Mouse (Mus musculus) MEL (cell line): ENCODE results near the gene Ttyh2. TPM values are rescaled to one million over a fixed set of nuclear protein-coding genes. Genes with fewer than 3 reads are reported as not detected.

Experiments
- DNase-seq: peaks from one replicate; pipeline ENCODE4 v3.0.0; 2011; ENCODE audit warnings: low read depth, low spot score
- H3K27ac ChIP-seq: 2 replicates; pipeline ENCODE4 v1.5.1; 2012; ENCODE audit warnings: low read depth, mild to moderate bottlenecking, control low read depth, low read length, moderate library complexity; ENCODE audit not compliant: control insufficient read depth
- H3K27me3 ChIP-seq, 2 experiments: fragments of 150-350 bp in 1 of 2; sonication (generic) in 1 of 2; 2 replicates each; pipeline ENCODE4 v1.6.1; 2012; ENCODE audit warnings: low read length in 2 of 2, mild to moderate bottlenecking in 2 of 2, improper control_type of control experiment in 1 of 2, moderate library complexity in 1 of 2; ENCODE audit not compliant: insufficient read depth in 2 of 2, control insufficient read depth in 1 of 2
- H3K36me3 ChIP-seq, 2 experiments: 2 replicates each; pipeline ENCODE4 v1.6.1; 2012 to 2014; ENCODE audit warnings: low read length in 2 of 2, improper control_type of control experiment in 1 of 2, inconsistent platforms in 1 of 2, mild to moderate bottlenecking in 1 of 2; ENCODE audit not compliant: insufficient read depth in 2 of 2, control insufficient read depth in 1 of 2
- H3K4me1 ChIP-seq, 2 experiments: fragments of 150-350 bp in 1 of 2; sonication (generic) in 1 of 2; 2 replicates each; pipeline ENCODE4 v1.6.1; 2012; ENCODE audit warnings: low read length in 2 of 2, improper control_type of control experiment in 1 of 2, mild to moderate bottlenecking in 1 of 2; ENCODE audit not compliant: insufficient read depth in 2 of 2, control insufficient read depth in 1 of 2
- H3K4me3 ChIP-seq, 2 experiments: fragments of 150-350 bp in 1 of 2; sonication (generic) in 1 of 2; 2 replicates each; pipeline ENCODE4 v1.5.1; 2012; ENCODE audit warnings: low read depth in 2 of 2, low read length in 2 of 2, mild to moderate bottlenecking in 2 of 2, moderate library complexity in 2 of 2, control low read depth in 1 of 2, improper control_type of control experiment in 1 of 2; ENCODE audit not compliant: control insufficient read depth in 1 of 2, insufficient read depth in 1 of 2
- H3K79me2 ChIP-seq: 2 replicates; pipeline ENCODE4 v1.6.1; 2012; ENCODE audit warnings: mild to moderate bottlenecking, low read length, moderate library complexity; ENCODE audit not compliant: control insufficient read depth, poor library complexity, insufficient read depth
- H3K9ac ChIP-seq: 2 replicates; pipeline ENCODE4 v1.6.1; 2012; ENCODE audit warnings: low read depth, mild to moderate bottlenecking, control low read depth, low read length, moderate library complexity; ENCODE audit not compliant: control insufficient read depth, poor library complexity, severe bottlenecking
- H3K9me3 ChIP-seq: fragments of 150-350 bp; sonication (generic); replicated peaks from 2 replicates; pipeline ENCODE4 v1.6.1; 2012; ENCODE audit warnings: mild to moderate bottlenecking, low read length, improper control_type of control experiment, moderate library complexity; ENCODE audit not compliant: insufficient read depth
- BHLHE40 ChIP-seq: IDR thresholded peaks from 2 replicates; pipeline ENCODE4 v1.6.1; 2012; ENCODE audit warnings: low read depth, mild to moderate bottlenecking, inconsistent platforms, low read length, improper control_type of control experiment, borderline replicate concordance
- CHD1 ChIP-seq: IDR thresholded peaks from 2 replicates; pipeline ENCODE4 v1.6.1; 2012; ENCODE audit warnings: low read depth, mild to moderate bottlenecking, inconsistent platforms, low read length, improper control_type of control experiment
- CHD2 ChIP-seq: IDR thresholded peaks from 2 replicates; pipeline ENCODE4 v1.6.1; 2011; ENCODE audit warnings: low read length, improper control_type of control experiment
- E2F4 ChIP-seq: IDR thresholded peaks from 2 replicates; pipeline ENCODE4 v1.6.1; 2011; ENCODE audit warnings: low read depth, low read length, improper control_type of control experiment, borderline replicate concordance
- EP300 ChIP-seq, 2 experiments: IDR thresholded peaks; 2 replicates each; pipeline ENCODE4 v1.6.1; 2011; ENCODE audit warnings: improper control_type of control experiment in 2 of 2, low read length in 2 of 2, low read depth in 1 of 2, mild to moderate bottlenecking in 1 of 2
- ETS1 ChIP-seq: IDR thresholded peaks from 2 replicates; pipeline ENCODE4 v1.6.1; 2012; ENCODE audit warnings: low read depth, mild to moderate bottlenecking, inconsistent platforms, low read length, improper control_type of control experiment, moderate library complexity
- GATA1 ChIP-seq: IDR thresholded peaks from 2 replicates; pipeline ENCODE4 v1.6.1; 2011; ENCODE audit warnings: low read depth, low read length, improper control_type of control experiment
- HCFC1 ChIP-seq: IDR thresholded peaks from 2 replicates; pipeline ENCODE4 v1.6.1; 2012; ENCODE audit warnings: low read depth, mild to moderate bottlenecking, inconsistent platforms, low read length, improper control_type of control experiment, moderate library complexity
- MAX ChIP-seq: IDR thresholded peaks from 2 replicates; pipeline ENCODE4 v1.6.1; 2011; ENCODE audit warnings: low read length, improper control_type of control experiment
- MEF2A ChIP-seq: IDR thresholded peaks from 2 replicates; pipeline ENCODE4 v1.6.1; 2014; ENCODE audit warnings: low read depth, mild to moderate bottlenecking, inconsistent platforms, low read length, improper control_type of control experiment; ENCODE audit not compliant: poor library complexity, insufficient replicate concordance, severe bottlenecking; ENCODE audit errors: extremely low read depth
- MYB ChIP-seq: IDR thresholded peaks from 2 replicates; pipeline ENCODE4 v1.6.1; 2011; ENCODE audit warnings: mild to moderate bottlenecking, low read depth, low read length, improper control_type of control experiment
- MYC ChIP-seq: IDR thresholded peaks from 2 replicates; pipeline ENCODE4 v1.6.1; 2011; ENCODE audit warnings: low read depth, mild to moderate bottlenecking, low read length, improper control_type of control experiment, moderate library complexity
- NELFE ChIP-seq: IDR thresholded peaks from 2 replicates; pipeline ENCODE4 v1.6.1; 2011; ENCODE audit warnings: low read depth, low read length, improper control_type of control experiment
- RCOR1 ChIP-seq: IDR thresholded peaks from 2 replicates; pipeline ENCODE4 v1.6.1; 2012; ENCODE audit warnings: low read depth, mild to moderate bottlenecking, inconsistent platforms, low read length, improper control_type of control experiment
- UBTF ChIP-seq: IDR thresholded peaks from 2 replicates; pipeline ENCODE4 v1.6.1; 2012; ENCODE audit warnings: low read depth, mild to moderate bottlenecking, inconsistent platforms, low read length, improper control_type of control experiment, moderate library complexity, borderline replicate concordance; ENCODE audit not compliant: insufficient read depth
- USF1 ChIP-seq: IDR thresholded peaks from 2 replicates; pipeline ENCODE4 v1.6.1; 2014; ENCODE audit warnings: low read depth, mild to moderate bottlenecking, inconsistent platforms, low read length, improper control_type of control experiment, moderate library complexity
- ZC3H11A ChIP-seq: IDR thresholded peaks from 2 replicates; pipeline ENCODE4 v1.6.1; 2012; ENCODE audit warnings: low read depth, mild to moderate bottlenecking, inconsistent platforms, low read length, improper control_type of control experiment
- ZNF384 ChIP-seq: IDR thresholded peaks from 2 replicates; pipeline ENCODE4 v1.6.1; 2012; ENCODE audit warnings: low read depth, mild to moderate bottlenecking, inconsistent platforms, low read length, improper control_type of control experiment
- polyA plus RNA-seq, 2 experiments: library from polyadenylated mRNA; stranded (reverse) in 1 of 2; unstranded in 1 of 2; fragments of >175 nt in 1 of 2; fragments of >200 nt in 1 of 2; gene quantifications; 2 replicates each; pipeline versions ENCODE4 v1.2.1 to v1.2.4; 2012; ENCODE audit warnings: low replicate concordance in 2 of 2, low read depth in 1 of 2; ENCODE audit not compliant: insufficient read length in 2 of 2, insufficient read depth in 1 of 2, missing spikeins in 1 of 2
- total RNA-seq: library from RNA; depleted of rRNA; stranded (reverse); fragments of 300-350 nt; gene quantifications from 2 replicates; pipeline ENCODE4 v1.2.3, GENCODE M21; 2012

The Ttyh2 gene
- total and polyA plus RNA-seq, 3 experiments: 7.2 to 9.7 TPM; not detected in 1

DNA sequence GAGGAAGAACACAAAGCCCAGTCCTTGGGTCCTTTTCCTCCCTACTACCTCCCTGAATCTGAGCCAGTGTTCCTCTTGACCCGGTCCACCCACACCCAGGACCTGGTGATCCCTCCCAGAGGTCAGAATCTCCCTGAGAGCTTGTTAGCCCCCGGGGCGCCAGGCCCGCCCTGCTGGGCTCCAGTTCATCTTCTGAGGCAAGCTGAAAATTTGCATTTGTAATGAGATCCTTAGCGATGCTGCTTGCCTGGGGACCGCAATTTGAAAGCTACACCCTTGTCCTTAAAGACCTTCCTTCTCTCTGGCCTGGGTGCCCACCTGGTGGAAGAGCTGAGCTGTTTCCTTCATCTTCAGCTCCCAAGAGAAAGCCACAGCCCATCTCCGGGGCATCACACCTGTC lies 17.4 kb downstream of the Ttyh2 start:
- no peak overlapping the region for H3K27ac ChIP-seq
- no peak for DNase-seq
- no peaks in the 10 kb centered on the region for H3K27me3 ChIP-seq
- H3K4me1 ChIP-seq: no peaks in the 10 kb centered on the region
- H3K4me3 ChIP-seq: no peak overlapping the region
- H3K36me3 ChIP-seq: no peaks in the 10 kb centered on the region
- no peak for TF ChIP-seq GATA1
- no peak for TF ChIP-seq HCFC1
- no peaks in the 10 kb centered on the region for H3K79me2 ChIP-seq
- no peaks in the 10 kb centered on the region for H3K9me3 ChIP-seq
- no peak overlapping the region for H3K9ac ChIP-seq

DNA sequence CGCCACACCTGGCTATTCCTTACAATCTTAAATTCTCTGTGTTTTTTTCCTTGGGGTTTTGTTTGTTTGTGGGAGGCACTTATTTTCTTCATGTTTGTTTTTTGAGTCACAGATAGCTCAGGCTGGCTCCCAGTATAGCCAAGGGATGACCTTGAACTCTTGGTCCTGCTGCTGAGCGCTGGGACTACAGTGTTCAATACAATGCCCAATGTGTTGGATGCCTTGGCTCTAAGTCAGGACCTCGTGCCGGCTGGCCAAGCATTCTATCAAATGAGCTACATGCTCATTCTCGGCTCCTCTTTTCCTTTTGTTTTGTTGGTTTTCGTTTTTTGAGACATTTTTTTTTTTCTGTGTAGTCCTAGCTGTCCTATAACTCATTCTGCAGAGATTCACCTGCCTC lies 18.2 kb downstream of the Ttyh2 start:
- Histone ChIP-seq H3K9me3 (no peaks in the 10 kb centered on the region), H3K4me1 (no peaks in the 10 kb centered on the region), H3K27ac (no peak overlapping the region), H3K79me2 (no peaks in the 10 kb centered on the region), H3K4me3 (no peak overlapping the region), H3K36me3 (no peaks in the 10 kb centered on the region), H3K9ac (no peak overlapping the region), H3K27me3 (no peaks in the 10 kb centered on the region)
- TF ChIP-seq E2F4: no peak
- no peak for TF ChIP-seq NELFE
- no peak for TF ChIP-seq CHD1
- no peak for TF ChIP-seq UBTF
- TF ChIP-seq CHD2: no peak
- no peak for TF ChIP-seq HCFC1
- no peak for TF ChIP-seq EP300 (IDR thresholded peaks at IDR 0.05; ENCODE audit: low read depth in 1 of 2, low read length in 2 of 2)
- no peak for TF ChIP-seq ZNF384
- TF ChIP-seq ETS1: no peak
- no peak for DNase-seq

DNA sequence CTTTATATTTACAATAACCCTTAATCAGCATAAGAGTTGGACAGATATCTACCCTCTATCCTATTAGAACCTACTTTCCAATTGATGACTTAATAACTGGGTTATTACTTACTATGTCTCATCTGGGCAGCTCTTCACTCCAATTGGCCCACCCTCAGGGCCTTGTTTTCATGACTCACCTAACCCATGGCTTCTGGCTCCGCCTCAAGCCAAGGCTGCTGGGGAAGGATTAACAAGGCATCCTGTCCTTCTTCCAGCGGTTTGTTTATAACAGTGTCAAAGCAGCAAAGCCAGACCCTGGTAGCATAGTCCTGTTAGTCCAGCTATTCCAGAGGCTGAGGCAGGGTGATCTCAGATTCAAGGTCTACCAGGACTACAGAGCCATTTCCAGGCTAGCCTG lies 19.2 kb downstream of the Ttyh2 start:
- H3K9ac ChIP-seq: no peak overlapping the region
- H3K27me3 ChIP-seq: no peaks in the 10 kb centered on the region
- no peaks in the 10 kb centered on the region for H3K36me3 ChIP-seq
- H3K79me2 ChIP-seq: no peaks in the 10 kb centered on the region
- H3K9me3 ChIP-seq: no peaks in the 10 kb centered on the region
- no peak overlapping the region for H3K4me3 ChIP-seq
- TF ChIP-seq RCOR1: no peak
- TF ChIP-seq MYC: no peak
- no peak for TF ChIP-seq MEF2A
- TF ChIP-seq ZNF384: no peak
- TF ChIP-seq BHLHE40: no peak
- TF ChIP-seq UBTF: no peak
- no peak for TF ChIP-seq MYB
- TF ChIP-seq HCFC1: no peak
- no peak for TF ChIP-seq ZC3H11A
- no peak for TF ChIP-seq USF1
- no peak for TF ChIP-seq NELFE
- TF ChIP-seq MAX: no peak
- TF ChIP-seq CHD1: no peak
- no peak for TF ChIP-seq E2F4
- TF ChIP-seq, all 39 proteins: peak for 0
- Histone ChIP-seq H3K27ac (no peak overlapping the region), H3K4me1 (no peaks in the 10 kb centered on the region)
- no peak for DNase-seq
